ENCODE assay signal across 30 mouse cellular contexts in genomic region chr7:130938896-130939295, GRCm38 (mm10). TPM values are rescaled to one million over a fixed set of nuclear protein-coding genes. Genes with fewer than 3 reads are reported as not detected.
DNase-seq lines count a peak whose midpoint lies in the region; ATAC-seq and TF ChIP-seq lines count a peak whose summit lies in the region.
"Had no signal": no experiment of that assay in that cellular context is flagged by ENCODE, and none has a peak within 500 bp of the region (broad histone marks: within the 10 kb centered on the region; RNA-seq: fewer than 3 reads in every experiment).

No protein-coding gene starts in this region.

- no peaks in the 10 kb centered on the region for H3K9me3 ChIP-seq in heart, embryonic 10.5 days
- H3K9me3 ChIP-seq in heart, embryonic 12.5 days (replicated peaks), result no peaks in the 10 kb centered on the region
- H3K9me3 ChIP-seq in kidney, embryonic 14.5 days (ENCODE audit: control insufficient read depth, low read length), result no peaks in the 10 kb centered on the region
- H3K9me3 ChIP-seq in limb, embryonic 15.5 days, result no peaks in the 10 kb centered on the region
- H3K9me3 ChIP-seq: embryonic facial prominence, embryonic 12.5 days; forebrain, embryonic 12.5 days had no signal

- no peak for TF ChIP-seq POLR2A in cortical plate, adult 2 months (IDR thresholded peaks at IDR 0.05; ENCODE audit: extremely low read depth, insufficient read depth, low read length)

- H3K4me3 ChIP-seq in heart, embryonic 10.5 days, result no peak overlapping the region
- no peak overlapping the region for H3K4me3 ChIP-seq in heart, embryonic 12.5 days
- H3K4me3 ChIP-seq in kidney, embryonic 14.5 days (ENCODE audit: low read length), result no peak overlapping the region
- peak overlapping the region; percentile 67 for H3K4me3 ChIP-seq in cortical plate, adult 2 months (ENCODE audit: insufficient read depth, low read length)
- no peak overlapping the region for H3K4me3 ChIP-seq in limb, embryonic 15.5 days
- H3K4me3 ChIP-seq: embryonic facial prominence, embryonic 12.5 days; forebrain, embryonic 12.5 days had no signal

- H3K4me2 ChIP-seq in heart, embryonic 12.5 days, result no peak overlapping the region
- H3K4me2 ChIP-seq in kidney, embryonic 14.5 days (replicated peaks; ENCODE audit: low read depth, low read length), result no peak overlapping the region
- peak overlapping the region; percentile 92; the same call in 1 of the 2 replicates for H3K4me2 ChIP-seq in limb, embryonic 15.5 days
- H3K4me2 ChIP-seq: embryonic facial prominence, embryonic 12.5 days; forebrain, embryonic 12.5 days had no signal

- DNase-seq in heart, embryonic 10.5 days (ENCODE audit: low spot score), result peak; percentile 72
- DNase-seq in kidney, postnatal 36 days, result peak; percentile 24 to 56
- no peak for DNase-seq in spleen, postnatal 14 days (ENCODE audit: low spot score in 2 of 2)
- DNase-seq: adrenal gland, adult 8-10 months; cerebellum, adult 11 months; cerebellum, adult 9-10 months; cerebellum, postnatal 36 days; embryo, embryonic 11 days; forebrain, postnatal 0 days; gastrocnemius, postnatal 10 days; layer of hippocampus, adult 9-11 months; liver; lung, adult 2 months; lung, postnatal 10 days; midbrain, embryonic 14.5 days; right cerebral cortex, adult 18-20 months; spleen, adult 18-20 months; thymus, adult 18-20 months; thymus, postnatal 25 days had no signal

- H3K4me1 ChIP-seq in heart, embryonic 10.5 days, result peaks cover 30% of the 10 kb centered on the region
- H3K4me1 ChIP-seq in heart, embryonic 12.5 days (replicated peaks), result peaks cover 31% of the 10 kb centered on the region
- H3K4me1 ChIP-seq in kidney, embryonic 14.5 days (ENCODE audit: control insufficient read depth, insufficient read depth, low read length), result peaks cover 11% of the 10 kb centered on the region
- H3K4me1 ChIP-seq in cortical plate, adult 2 months (ENCODE audit: control insufficient read depth, insufficient read depth, low read length), result no peaks in the 10 kb centered on the region
- peaks cover 58% of the 10 kb centered on the region for H3K4me1 ChIP-seq in limb, embryonic 15.5 days

- WGBS in heart, embryonic 10.5 days, result 87% methylated on average over 8 of the region's 8 CpGs
- WGBS in heart, embryonic 12.5 days, result 78% methylated on average over 8 of the region's 8 CpGs
- 76% methylated on average over 8 of the region's 8 CpGs for WGBS in kidney, embryonic 14.5 days
- 87% methylated on average over 8 of the region's 8 CpGs for WGBS in limb, embryonic 15.5 days

- H3K27me3 ChIP-seq in heart, embryonic 10.5 days (ENCODE audit: insufficient read depth, poor library complexity, severe bottlenecking), result peaks cover 73% of the 10 kb centered on the region
- H3K27me3 ChIP-seq in heart, embryonic 12.5 days (replicated peaks), result peaks cover 24% of the 10 kb centered on the region
- peaks cover 49% of the 10 kb centered on the region for H3K27me3 ChIP-seq in kidney, embryonic 14.5 days (ENCODE audit: control insufficient read depth, insufficient read depth, low read length)
- H3K27me3 ChIP-seq in limb, embryonic 15.5 days, result peaks cover 43% of the 10 kb centered on the region

- no peaks in the 10 kb centered on the region for H3K36me3 ChIP-seq in heart, embryonic 10.5 days
- H3K36me3 ChIP-seq in heart, embryonic 12.5 days, result no peaks in the 10 kb centered on the region
- H3K36me3 ChIP-seq in kidney, embryonic 14.5 days (ENCODE audit: control insufficient read depth, insufficient read depth, low read length), result no peaks in the 10 kb centered on the region
- no peaks in the 10 kb centered on the region for H3K36me3 ChIP-seq in limb, embryonic 15.5 days
- H3K36me3 ChIP-seq: embryonic facial prominence, embryonic 12.5 days; forebrain, embryonic 12.5 days had no signal

- no peak for ATAC-seq in heart, embryonic 12.5 days (ENCODE audit: insufficient number of reproducible peaks, low FRiP score)
- ATAC-seq in kidney, embryonic 14.5 days (ENCODE audit: low FRiP score, low TSS enrichment), result no peak
- ATAC-seq in limb, embryonic 15.5 days (ENCODE audit: insufficient number of reproducible peaks, low FRiP score, low TSS enrichment, low read depth), result no peak
- ATAC-seq: activated CD4-positive, CD25-positive, alpha-beta regulatory T cell, adult 4 months; forebrain, postnatal 0 days; hindbrain, embryonic 16.5 days had no signal

- H3K27ac ChIP-seq in heart, embryonic 10.5 days, result no peak overlapping the region
- H3K27ac ChIP-seq in heart, embryonic 12.5 days (ENCODE audit: poor library complexity, severe bottlenecking), result no peak overlapping the region
- no peak overlapping the region for H3K27ac ChIP-seq in kidney, embryonic 14.5 days (ENCODE audit: low read depth, low read length)
- H3K27ac ChIP-seq in cortical plate, adult 2 months (ENCODE audit: insufficient read depth, low read length), result no peak overlapping the region
- H3K27ac ChIP-seq in limb, embryonic 15.5 days, result no peak overlapping the region
- H3K27ac ChIP-seq: embryonic facial prominence, embryonic 12.5 days; forebrain, embryonic 12.5 days; liver, embryonic 14.5 days; macrophage; stomach, postnatal 0 days had no signal

- no peak overlapping the region for H3K9ac ChIP-seq in heart, embryonic 12.5 days
- H3K9ac ChIP-seq in kidney, embryonic 14.5 days (ENCODE audit: low read depth, low read length), result no peak overlapping the region
- no peak overlapping the region for H3K9ac ChIP-seq in limb, embryonic 15.5 days
- H3K9ac ChIP-seq: embryonic facial prominence, embryonic 12.5 days; forebrain, embryonic 12.5 days; forebrain, postnatal 0 days; liver, embryonic 14.5 days had no signal

- TF ChIP-seq CTCF in cortical plate, adult 2 months (IDR thresholded peaks at IDR 0.05; ENCODE audit: extremely low read depth, insufficient read depth, low read length), result no peak

RNA-seq across cellular contexts. Expression of gene Htra1, which starts 3.0 kb away (rescaled TPM):
- polyA plus RNA-seq in heart, embryonic 10.5 days (2016; fragmentation: Nextera tagmentation; extraction: Ambion mirVana), result 7.7 and 20.0 TPM in 2 replicates
- polyA plus RNA-seq in heart, embryonic 12.5 days (2016; fragmentation: Nextera tagmentation; extraction: Ambion mirVana), result 72.8 and 75.2 TPM in 2 replicates
- 2.0 and 3.0 TPM in 2 replicates for polyA plus RNA-seq in kidney, embryonic 14.5 days (2014; fragmentation: Nextera tagmentation; extraction: Ambion mirVana)
- 159 and 171 TPM in 2 replicates for polyA plus RNA-seq in cortical plate, adult 2 months (2012; rRNA removed)
- 317 and 324 TPM in 2 replicates for polyA plus RNA-seq in limb, embryonic 15.5 days (2015; fragmentation: Nextera tagmentation; extraction: Ambion mirVana)

Comparison
In these comparisons a context has a peak if more than half of its experiments do, and no peak if none do; other contexts are left out.
1. DNase-seq: peak in heart, embryonic 10.5 days (single experiment) and kidney, postnatal 36 days (2 of 2); none in spleen, postnatal 14 days (0 of 2).